In the genomic region with DNA sequence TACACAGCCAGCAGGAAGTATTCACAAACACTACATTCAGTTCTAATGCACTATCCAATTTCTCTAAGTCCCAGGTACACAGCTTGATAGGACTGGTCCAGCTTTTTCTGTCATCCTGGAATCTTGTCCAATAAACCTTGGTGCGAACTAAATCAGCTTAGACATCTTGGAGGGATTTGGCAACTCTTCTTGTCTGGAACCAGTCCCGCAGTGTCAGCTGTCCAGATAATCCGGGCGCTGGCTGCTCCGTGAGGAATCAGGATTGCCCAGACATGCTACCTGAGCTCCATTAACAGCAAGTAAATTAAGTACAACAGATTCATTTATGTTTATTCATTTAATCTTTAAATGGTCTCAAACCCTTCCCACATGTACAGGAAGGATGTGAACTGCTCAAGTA, we compare ENCODE assay signal across 14 mouse cellular contexts.
DNase-seq lines count a peak whose midpoint lies in the region; ATAC-seq lines count a peak whose summit lies in the region.
"Had no signal": no experiment of that assay in that cellular context is flagged by ENCODE, and none has a peak within 500 bp of the region (broad histone marks: within the 10 kb centered on the region; RNA-seq: fewer than 3 reads in every experiment).

No protein-coding gene starts in this region.

- DNase-seq in forebrain, embryonic 14.5 days (ENCODE audit: low spot score): peak; percentile 40
- peak; percentile 13 for DNase-seq in lung, postnatal 36 days
- DNase-seq in lung, postnatal 4 days: no peak
- peak; percentile 96 to 97 for DNase-seq in cerebellum, postnatal 14 days
- DNase-seq in retina, postnatal 7 days (ENCODE audit: low read depth, low spot score): peak; percentile 57
- DNase-seq in adrenal gland, adult 8-10 months: no peak
- no peak for DNase-seq in urinary bladder, postnatal 10 days (ENCODE audit: low spot score)
- DNase-seq: kidney, adult 2 months; lung, embryonic 14.5 days; thymus, postnatal 36 days had no signal

- H3K36me3 ChIP-seq in forebrain, embryonic 14.5 days (ENCODE audit: control insufficient read depth, insufficient read depth, low read length): no peaks in the 10 kb centered on the region
- H3K36me3 ChIP-seq in forebrain, embryonic 12.5 days (replicated peaks): no peaks in the 10 kb centered on the region

- H3K27ac ChIP-seq in forebrain, embryonic 14.5 days (ENCODE audit: low read depth, low read length): no peak overlapping the region
- no peak overlapping the region for H3K27ac ChIP-seq in forebrain, embryonic 12.5 days
- H3K27ac ChIP-seq: hindbrain, embryonic 14.5 days; left cerebral cortex, adult 2 months had no signal

- H3K9me3 ChIP-seq in forebrain, embryonic 14.5 days (replicated peaks; ENCODE audit: control insufficient read depth, low read length): no peaks in the 10 kb centered on the region
- H3K9me3 ChIP-seq in forebrain, embryonic 12.5 days: no peaks in the 10 kb centered on the region
- H3K9me3 ChIP-seq: megakaryocyte, embryonic 14.5 days had no signal

- whole genome bisulfite sequencing in forebrain, embryonic 14.5 days: 75% methylated on average over 5 of the region's 5 CpGs
- 82% methylated on average over 5 of the region's 5 CpGs for WGBS in forebrain, embryonic 12.5 days

- H3K4me2 ChIP-seq in forebrain, embryonic 14.5 days (ENCODE audit: low read length): no peak overlapping the region
- no peak overlapping the region for H3K4me2 ChIP-seq in forebrain, embryonic 12.5 days
- H3K4me2 ChIP-seq: hindbrain, embryonic 14.5 days; lung, embryonic 14.5 days had no signal

- ATAC-seq in forebrain, embryonic 14.5 days: no peak
- ATAC-seq in forebrain, embryonic 12.5 days (ENCODE audit: low FRiP score): no peak

- H3K9ac ChIP-seq in forebrain, embryonic 14.5 days (ENCODE audit: low read length): no peak overlapping the region
- H3K9ac ChIP-seq in forebrain, embryonic 12.5 days: no peak overlapping the region
- H3K9ac ChIP-seq: hindbrain, embryonic 14.5 days; lung, embryonic 14.5 days had no signal

- H3K4me1 ChIP-seq in forebrain, embryonic 14.5 days (ENCODE audit: control insufficient read depth, insufficient read depth, low read length): no peaks in the 10 kb centered on the region
- no peaks in the 10 kb centered on the region for H3K4me1 ChIP-seq in forebrain, embryonic 12.5 days

- no peaks in the 10 kb centered on the region for H3K27me3 ChIP-seq in forebrain, embryonic 14.5 days (replicated peaks; ENCODE audit: control insufficient read depth, insufficient read depth, low read length)
- H3K27me3 ChIP-seq in forebrain, embryonic 12.5 days: no peaks in the 10 kb centered on the region
- H3K27me3 ChIP-seq: megakaryocyte, embryonic 14.5 days had no signal

- H3K4me3 ChIP-seq in forebrain, embryonic 14.5 days (ENCODE audit: low read depth, low read length): no peak overlapping the region
- H3K4me3 ChIP-seq in forebrain, embryonic 12.5 days (replicated peaks): no peak overlapping the region
- H3K4me3 ChIP-seq: left cerebral cortex, adult 2 months; megakaryocyte, embryonic 14.5 days had no signal

Comparison
In these comparisons a context has a peak if more than half of its experiments do, and no peak if none do; other contexts are left out.
1. DNase-seq: peak in forebrain, embryonic 14.5 days (single experiment), lung, postnatal 36 days (single experiment), cerebellum, postnatal 14 days (2 of 2) and retina, postnatal 7 days (single experiment); none in lung, postnatal 4 days (0 of 2), adrenal gland, adult 8-10 months (single experiment) and urinary bladder, postnatal 10 days (single experiment).